Mouse (Mus musculus) monocyte, adult 2 months (primary cell): Measurements from ENCODE around the gene Ankrd28.

Experiments used
- DNase-seq, 2 experiments: peaks; one replicate each; pipeline ENCODE4 v3.0.0; 2022; ENCODE audit warnings: low spot score in 2 of 2, low read depth in 1 of 2

Ankrd28 gene

GRCm38 (mm10) chr14:31717360-31717759 is 113.1 kb downstream of the Ankrd28 start:
- no peak for DNase-seq

DNA sequence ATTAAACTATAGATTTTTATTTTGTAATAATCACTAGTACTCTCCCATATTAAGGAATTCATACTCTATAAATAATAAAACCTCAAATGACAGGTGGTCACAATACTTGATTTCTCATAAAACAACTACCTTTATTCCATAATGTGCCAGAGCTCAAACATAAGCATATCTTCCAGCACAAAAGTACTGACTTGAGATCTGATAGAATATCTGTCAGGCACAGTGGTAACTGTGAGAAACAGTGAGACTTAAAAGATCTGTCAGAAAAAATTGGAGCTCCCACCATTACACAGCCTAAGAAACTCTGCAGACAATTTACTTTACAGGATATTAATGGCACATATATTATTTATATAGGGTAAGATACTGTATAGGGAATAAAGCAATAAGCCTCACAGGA is 114.8 kb downstream of the Ankrd28 start:
- DNase-seq: no peak

- no peak for DNase-seq
Measured at GRCm38 (mm10) chr14:31709343-31709742, 121.1 kb downstream of the Ankrd28 start.

DNA sequence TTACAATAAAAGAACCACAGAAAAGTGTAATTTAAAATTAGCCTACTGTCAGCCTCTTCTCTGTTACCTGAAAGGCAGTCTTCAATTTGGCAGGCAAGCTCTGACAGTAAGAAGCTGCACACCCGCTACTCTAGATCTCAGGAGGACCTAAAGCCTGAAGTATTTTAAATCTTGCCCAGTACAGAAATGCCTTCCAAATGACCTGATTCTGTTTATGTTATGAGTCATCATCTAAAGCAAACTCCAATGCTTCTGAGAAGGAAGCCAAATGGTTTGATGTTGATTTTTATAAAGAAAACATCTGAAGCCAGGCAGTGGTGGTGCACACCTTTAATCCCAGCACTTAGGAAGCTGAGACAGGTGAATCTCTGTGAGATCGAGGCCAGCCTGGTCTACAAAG is 130.1 kb downstream of the Ankrd28 start:
- DNase-seq: no peak

DNA sequence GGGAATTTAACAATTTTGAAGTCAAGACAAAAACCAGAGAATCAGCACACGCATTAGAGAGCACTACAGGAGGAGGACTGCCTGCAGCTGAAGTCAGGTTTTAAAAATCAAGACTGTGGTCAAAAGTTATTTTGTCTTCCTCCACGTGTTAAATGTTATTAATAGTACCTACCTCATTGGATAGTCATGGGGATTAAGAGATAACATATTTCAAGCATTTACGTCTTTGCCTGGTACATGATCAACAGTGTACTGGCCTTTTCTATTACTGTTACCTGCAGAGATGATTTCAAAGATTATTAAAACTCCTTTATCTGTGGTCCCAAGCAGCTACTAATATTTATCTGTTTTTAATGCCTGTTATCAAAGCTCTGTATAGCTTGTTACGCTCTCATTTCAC is 132.7 kb downstream of the Ankrd28 start:
- no peak for DNase-seq

- no peak for DNase-seq
Measured at GRCm38 (mm10) chr14:31697346-31697745, 133.1 kb downstream of the Ankrd28 start.

GRCm38 (mm10) chr14:31696985-31697303 is 133.5 kb downstream of the Ankrd28 start:
- DNase-seq: no peak

- no peak for DNase-seq
Measured at GRCm38 (mm10) chr14:31696206-31696984, 134.1 kb downstream of the Ankrd28 start.

DNA sequence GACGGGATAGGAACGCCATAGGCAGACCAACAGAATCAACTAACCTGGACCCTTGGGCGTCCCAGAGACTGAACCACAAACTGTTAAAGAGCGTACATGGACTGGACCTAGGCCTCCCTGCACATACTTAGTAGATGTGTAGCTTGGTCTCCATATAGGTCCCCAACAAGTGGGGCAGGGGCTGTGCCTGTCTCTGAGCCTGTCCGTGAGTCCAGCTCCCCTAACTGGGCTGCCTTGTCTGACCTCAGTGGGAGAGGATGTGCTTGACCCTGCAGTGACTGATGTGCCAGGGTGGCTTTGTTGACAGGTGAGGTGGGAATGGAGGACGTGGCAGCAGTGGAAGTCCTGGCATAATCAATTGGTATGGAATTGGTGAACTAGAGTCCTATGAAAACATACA is 137.9 kb downstream of the Ankrd28 start:
- no peak for DNase-seq

- DNase-seq: no peak
Measured at GRCm38 (mm10) chr14:31686231-31686630, 144.2 kb downstream of the Ankrd28 start.

GRCm38 (mm10) chr14:31685680-31686079 is 144.8 kb downstream of the Ankrd28 start:
- DNase-seq: peak in 1 of 2 experiments; percentile 38

GRCm38 (mm10) chr14:31684343-31685040 is 146.0 kb downstream of the Ankrd28 start:
- no peak for DNase-seq

GRCm38 (mm10) chr14:31683610-31684009 is 146.8 kb downstream of the Ankrd28 start:
- no peak for DNase-seq

DNA sequence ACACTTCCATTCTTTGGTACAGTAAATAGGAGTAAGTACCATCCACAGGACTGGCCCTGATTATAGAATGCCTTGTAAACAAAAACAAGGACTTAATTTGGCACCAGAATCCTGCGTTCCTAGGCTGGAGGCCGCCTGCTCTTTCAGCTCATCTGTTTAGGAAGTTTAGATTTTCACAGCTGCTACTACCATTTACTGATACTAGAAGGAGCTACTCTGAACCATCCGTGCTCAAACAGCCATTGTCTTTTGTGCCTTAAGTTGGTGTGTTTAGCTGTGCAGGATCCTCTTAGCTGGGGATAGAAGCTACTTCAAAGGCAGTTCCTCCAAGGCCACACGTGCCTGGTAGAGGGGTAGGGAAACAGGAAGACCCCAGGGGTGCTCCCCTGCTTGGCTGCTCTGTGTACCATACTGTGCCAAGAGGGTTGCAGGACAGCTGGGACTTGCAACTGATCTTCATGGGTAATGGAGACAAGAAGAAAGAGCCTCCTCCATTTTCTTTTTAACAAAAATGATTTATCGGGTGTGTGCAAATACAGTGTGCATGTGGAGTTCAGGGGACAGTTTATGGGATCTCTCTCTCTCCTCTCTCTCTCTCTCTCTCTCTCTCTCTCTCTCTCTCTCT is 148.4 kb downstream of the Ankrd28 start:
- no peak for DNase-seq

DNA sequence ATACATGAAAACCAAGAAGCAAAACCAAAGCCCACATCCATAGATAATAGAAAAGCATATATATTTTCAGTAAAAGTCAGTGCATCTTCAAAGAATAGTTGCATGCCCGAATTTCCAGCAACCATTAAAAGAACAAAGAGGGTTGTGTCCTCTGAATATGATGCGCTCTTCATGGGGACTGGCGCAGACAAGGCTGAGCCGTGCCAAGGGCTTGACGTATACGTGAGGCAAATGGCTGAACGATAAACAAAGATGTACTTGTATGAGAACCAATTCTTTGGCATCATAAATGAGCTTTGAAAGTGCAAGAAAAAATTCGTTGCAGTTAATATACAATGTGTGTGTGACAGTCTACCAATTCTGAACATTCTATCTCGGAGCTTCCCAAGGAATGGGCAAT is 149.2 kb downstream of the Ankrd28 start:
- DNase-seq: no peak

GRCm38 (mm10) chr14:31680656-31681055 is 149.8 kb downstream of the Ankrd28 start:
- no peak for DNase-seq

DNA sequence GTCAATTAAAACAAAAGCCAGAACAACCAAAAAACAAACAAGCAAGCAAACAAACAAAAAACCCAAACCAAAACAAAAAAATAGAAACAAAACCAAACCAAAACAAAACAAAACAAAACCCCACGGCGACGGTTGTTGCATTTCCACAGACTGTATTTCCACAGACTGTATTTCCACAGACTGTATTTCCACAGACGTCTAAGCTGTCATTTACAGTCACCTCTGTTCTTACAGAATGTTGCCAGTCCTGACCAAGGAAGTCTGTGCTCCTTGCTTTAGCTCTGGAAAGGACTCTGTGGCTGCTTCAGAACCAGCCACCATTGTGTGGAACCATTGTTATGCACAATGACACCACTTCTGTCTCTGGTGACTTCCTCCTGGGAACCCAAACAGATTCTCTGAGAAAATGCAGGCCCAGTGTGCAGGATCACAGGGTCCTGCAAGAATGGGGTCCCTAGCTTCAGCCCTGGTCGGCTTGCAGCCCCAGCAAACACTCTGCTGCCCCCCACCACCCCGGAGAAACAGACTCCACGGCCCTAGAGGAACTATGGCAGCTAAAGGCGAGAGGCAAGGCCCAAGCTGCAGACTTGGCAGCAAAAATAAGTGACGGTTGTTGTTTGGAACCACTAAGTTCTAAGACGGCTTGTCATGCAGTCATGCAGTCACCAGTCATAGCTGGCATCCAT is 158.7 kb downstream of the Ankrd28 start:
- DNase-seq: no peak

DNA sequence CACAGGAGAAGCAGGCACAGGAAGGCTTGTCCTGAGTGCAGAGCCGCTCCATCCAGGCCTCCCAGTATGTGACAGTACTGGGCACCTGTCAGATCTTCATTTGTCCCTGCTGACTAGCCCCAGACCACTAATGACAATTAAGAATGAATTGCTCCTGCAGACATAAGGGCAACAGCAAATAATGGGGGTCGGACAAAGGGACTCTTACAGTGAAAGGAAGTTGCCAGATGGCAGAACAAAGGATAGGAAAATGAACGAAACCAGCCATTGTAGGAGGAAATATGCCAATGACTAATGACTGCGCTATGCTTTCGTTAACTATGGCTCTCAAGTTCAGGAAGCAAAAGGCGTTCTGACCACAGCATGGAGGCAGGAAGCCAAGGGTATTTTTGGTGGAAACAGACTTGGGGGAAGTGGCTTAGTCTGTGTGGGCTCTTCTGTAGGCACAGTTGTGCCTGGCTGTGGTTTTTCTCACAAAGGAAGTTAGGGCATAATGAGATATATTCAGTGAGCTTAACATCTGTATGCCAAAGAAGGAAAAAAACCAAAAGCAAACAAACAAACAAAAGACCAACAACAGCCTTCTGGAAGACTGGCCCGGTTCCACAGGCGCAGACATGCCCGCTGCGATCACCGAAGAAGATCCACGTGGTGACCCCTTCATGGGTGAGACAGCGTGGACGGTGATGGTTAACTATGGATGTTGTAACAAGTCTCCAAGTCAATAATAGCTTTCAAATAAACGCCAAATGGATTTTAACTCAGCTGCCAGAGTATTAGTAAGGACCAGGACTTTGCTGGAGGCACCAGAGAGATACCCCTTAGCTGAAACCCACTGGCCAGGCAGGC is 160.6 kb downstream of the Ankrd28 start:
- peak; percentile 58 to 64 for DNase-seq

GRCm38 (mm10) chr14:31669161-31669611 is 161.3 kb downstream of the Ankrd28 start:
- no peak for DNase-seq

GRCm38 (mm10) chr14:31668326-31668725 is 162.1 kb downstream of the Ankrd28 start:
- DNase-seq: no peak

DNA sequence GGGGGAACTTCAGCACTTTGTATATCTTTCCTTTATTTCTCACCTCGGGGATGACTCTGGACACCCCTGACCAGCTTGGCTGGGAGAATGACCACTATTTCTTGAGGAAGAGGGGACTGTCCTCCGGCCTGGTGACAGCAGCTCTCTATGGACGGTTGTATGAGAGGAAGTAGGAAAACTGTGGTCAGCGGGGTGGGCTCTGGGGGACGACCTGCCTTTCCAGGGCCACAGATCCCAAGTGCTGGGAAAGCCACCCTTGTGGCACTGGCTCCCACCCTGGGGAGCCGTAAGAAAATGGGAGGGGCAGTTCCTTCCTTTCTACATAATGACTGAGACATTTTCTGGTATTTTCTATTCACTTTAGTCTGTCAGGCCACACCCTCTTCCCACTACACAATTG is 162.7 kb downstream of the Ankrd28 start:
- no peak for DNase-seq
